Mouse (Mus musculus): Measurements from ENCODE around the gene Pla2g12a. TPM values are rescaled to one million over a fixed set of nuclear protein-coding genes. Genes with fewer than 3 reads are reported as not detected.

The Pla2g12a gene
- total RNA-seq, 2 experiments from 2014 or later: 58.3 to 84.7 TPM

DNA sequence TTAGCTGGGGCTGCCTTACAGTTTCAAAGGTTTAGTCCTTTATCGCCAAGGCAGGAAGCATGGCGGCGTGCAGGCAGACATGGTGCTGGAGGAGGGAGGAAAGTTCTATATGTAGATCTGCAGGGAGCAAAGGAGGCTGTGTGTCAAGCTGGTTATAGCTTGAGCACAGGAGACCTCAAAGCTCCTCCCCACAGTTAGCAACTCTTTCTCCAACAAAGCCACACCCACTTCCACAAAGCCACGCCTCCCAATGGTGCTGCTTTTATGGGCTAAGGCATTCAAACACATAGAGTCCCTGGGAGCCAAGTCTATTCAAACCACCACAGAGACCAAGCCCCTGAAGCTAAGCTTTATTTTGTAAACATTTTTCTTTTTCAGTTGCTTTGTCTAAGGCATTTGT lies 20.5 kb downstream of the Pla2g12a start:
- no peak for DNase-seq

DNA sequence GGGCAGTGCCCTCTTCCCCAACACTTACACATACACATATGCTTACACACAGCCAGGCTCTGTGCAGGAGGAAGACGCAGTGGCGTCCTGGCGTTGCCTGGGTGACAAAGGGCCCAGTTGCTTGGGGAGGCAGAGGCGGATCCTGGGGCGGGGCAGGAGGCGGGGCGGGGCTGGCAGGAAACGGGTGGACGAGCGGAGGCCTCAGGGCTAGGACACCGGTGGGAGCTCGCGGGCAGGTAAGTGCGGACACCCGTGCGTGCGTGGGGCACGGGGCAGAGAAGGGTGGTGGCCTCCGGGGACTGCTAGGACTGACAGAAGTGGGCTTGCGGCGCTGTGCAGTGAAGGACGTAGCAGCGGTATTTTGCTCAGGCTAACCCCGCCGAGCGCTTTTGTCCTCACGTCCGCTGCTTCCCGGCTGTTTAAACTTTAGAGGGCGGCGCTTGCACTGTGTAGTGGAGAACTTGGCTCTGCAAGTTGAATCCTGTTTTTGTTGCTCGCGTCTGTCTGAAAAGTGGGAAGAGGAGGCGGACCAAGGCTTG lies 22.9 kb downstream of the Pla2g12a start, which contains the start of gene Casp6:
Gene Casp6 (plus strand): TSS at position 155 of the 539 bp plus-strand sequence.
- peak; percentile 79 for DNase-seq

DNA sequence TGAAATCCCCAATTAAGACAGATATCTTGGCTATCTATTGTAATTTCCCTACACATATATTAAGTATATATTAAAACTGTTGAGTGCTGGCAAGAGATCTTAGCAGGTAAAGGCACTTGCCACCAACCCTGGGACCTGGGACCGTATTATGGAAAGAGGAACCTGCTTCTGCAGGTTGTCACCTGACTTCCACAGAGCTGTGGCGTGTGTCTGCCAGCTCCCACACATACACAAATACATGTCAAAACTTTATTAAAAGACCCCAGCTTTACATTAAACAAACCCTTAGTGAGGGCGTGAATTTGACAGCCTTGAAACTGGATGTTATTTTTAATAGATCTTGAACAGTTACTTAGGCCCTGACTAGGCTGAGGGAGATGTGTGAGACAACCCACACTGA lies 25.0 kb downstream of the Pla2g12a start:
- no peak for DNase-seq

DNA sequence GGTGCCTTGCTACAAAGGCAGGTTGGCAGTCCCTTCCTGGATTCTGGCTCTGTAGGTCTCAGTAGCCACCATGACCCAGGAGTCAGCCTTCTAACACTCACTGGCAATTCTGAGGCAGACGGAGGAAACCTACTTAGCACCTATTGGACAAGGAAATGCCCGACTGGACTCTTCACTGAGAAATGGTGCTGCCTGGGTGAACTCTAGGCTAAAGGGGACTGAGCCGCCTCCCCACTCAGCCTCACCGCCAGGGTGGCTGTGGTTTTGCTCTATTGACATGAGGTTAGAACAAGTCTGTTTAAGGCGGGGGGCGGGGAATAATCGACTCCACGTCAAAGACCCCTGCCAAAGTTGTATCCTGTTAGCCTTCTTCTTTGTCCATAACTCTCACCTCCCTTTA lies 25.5 kb downstream of the Pla2g12a start:
- no peak for DNase-seq

DNA sequence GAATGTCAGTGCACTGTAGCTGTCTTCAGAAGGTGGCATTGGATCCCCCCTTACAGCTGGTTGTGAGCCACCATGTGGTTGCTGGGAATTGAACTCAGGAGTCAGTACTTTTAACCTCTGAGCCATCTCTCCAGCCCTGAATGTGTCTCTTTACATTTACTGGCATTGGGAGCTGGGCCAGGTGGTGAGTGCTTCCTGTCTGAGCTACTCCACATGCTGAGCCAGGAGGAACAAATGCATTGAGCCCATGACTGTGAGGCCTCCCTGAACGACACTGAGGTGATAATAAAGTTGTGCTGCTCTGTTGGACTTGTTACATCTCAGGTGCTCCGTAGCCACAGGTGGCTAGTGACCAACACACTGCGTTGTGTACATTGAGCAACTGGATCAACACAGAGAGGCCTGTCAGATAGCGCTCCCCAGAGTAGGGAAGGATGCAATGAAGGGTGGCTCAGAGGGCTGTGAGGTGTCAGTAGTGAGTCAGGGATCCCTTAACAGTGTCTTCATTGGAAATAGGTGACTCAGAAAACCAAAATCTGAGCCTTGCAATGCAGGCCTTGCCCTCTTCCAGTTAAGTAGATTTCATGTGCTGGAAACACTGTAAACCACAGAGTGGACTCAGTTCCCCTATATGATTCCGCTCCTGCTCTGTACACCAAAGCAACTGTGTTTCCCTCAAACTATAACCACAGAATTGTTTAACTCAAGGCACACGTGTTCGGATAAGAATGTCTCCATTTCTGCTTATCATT lies 26.2 kb downstream of the Pla2g12a start:
- no peak for DNase-seq

DNA sequence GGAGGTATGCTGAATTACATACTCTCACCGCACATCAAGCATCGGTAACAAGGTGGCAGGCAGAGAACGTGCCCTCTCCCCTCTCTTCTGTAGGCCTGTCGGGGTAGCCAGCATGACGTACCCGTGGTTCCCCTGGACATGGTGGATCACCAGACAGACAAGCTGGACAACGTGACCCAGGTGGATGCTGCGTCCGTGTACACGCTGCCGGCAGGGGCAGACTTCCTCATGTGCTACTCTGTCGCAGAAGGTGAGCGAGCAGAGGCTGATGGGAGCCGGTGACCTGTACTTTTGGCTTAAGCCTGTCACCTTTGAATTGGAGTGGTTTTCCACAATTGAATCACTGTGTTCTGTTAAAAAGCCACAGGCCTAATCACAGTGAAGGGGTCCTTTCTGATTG lies 33.6 kb downstream of the Pla2g12a start:
- DNase-seq: no peak

DNA sequence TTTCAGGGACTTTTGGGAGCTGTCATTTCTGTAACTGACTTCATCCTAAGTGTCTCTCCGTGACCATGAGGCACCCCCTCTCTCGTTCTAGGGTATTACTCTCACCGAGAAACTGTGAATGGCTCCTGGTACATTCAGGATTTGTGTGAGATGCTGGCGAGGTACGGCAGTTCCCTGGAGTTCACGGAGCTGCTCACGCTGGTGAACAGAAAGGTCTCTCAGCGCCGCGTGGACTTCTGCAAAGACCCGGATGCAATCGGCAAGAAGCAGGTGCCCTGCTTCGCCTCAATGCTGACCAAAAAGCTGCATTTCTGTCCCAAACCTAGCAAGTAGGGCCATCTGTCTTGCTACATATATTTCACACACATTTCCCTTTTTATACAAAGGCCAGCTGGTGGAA lies 34.8 kb downstream of the Pla2g12a start:
- DNase-seq: no peak

DNA sequence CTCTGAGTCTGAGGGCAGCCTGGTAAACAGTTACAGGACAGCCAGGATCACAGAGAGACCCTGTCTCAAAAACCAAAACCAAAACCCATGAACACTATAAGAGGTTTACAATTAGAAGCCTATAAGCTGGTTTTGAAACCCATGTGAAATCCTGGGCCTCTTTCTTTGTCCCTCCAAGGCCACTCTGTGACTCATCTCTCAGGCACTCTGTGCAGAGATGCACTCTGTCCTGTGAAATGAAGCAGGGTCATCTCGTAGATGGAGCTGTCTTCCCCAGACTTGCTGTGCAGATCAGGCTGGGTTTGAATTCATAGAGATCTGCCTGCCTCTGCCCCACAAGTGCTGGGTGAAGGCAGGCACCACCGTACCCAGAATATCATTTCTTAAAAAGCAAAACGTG lies 39.0 kb downstream of the Pla2g12a start:
- no peak for DNase-seq

DNA sequence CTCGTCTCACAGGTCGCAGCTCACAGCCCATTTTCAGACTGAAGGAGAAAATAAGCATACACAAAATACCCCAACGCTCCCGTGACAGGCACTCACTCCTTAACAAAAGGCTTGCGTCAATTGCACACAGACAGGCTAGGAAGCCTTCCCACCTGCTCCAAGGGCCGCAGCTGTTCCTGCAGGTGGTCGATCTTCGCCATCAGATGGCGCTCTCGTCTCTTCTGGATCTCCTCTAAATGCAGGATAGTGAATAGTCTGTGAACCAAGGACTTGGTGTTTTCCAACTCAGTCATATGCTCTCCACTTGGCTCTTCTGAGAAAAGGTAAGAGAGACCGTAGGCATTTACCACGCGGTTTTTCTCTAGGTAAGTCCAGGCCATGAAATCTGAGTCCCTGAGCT lies 40.0 kb downstream of the Pla2g12a start:
- DNase-seq: no peak

DNA sequence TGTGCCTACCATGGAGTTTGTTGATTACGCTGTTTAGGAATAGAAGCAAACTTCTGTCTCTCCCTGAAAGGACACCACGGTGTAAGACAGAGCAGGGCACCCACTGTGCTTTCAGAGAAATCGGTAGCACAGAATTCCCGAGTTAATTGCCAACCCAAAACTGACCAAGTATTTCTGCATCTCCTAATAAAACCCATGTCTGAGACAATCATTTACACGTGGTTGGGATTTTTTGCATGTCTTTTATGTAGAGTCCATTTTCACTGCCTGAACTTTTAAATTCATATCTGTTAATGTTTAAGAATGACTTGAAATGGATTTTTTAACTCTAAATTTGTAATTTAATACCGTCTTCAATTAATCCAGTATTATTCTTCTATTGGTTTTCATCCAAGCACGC lies 45.2 kb downstream of the Pla2g12a start:
- DNase-seq: no peak

DNA sequence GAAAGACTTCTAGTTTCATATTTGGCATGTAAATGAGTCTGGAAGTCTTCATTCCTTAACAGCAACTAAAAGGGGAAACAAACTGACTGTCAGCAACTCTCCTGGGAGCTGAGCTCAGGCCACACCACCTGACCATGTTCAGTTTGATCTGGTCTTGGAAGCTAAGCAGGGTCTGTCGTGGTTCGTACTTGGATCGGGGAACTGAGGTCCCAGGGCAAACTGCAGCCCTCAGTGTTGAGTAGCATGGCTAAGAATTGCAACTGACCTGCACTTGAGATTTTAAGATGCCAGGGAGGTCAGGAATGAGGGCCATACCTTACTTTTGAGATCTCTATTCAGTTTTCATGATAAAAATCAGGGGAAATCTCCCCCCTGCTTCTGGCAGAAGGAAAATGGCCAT lies 47.5 kb downstream of the Pla2g12a start:
- DNase-seq: no peak

DNA sequence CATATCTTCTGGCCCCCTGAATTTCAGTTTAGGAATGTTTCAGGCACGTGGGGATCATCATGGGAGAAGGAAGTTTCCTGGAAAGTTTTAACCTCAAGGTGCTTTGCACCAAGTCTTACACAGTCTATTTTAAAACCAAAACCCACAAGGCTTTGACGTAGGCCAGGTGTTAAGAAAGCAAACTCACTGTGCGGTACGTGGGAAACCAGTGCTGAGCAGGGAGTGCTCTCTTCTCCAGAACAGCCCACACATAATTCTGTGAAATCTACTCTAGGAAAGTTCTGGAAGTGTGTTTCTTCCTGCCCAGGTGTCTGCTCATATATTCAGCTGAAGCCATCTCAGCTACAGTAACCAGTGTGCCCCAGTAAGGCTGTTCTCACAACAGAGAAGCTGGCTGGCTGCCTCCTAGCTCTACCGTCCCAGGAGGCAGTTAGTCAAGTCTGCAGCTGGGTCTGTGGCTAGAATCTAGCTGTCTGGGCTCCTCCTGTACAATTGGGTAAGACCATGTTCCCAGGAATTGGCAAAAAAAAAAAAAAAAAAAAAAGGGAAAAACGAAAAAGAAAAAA lies 51.9 kb downstream of the Pla2g12a start:
- peak; percentile 33 for DNase-seq

DNA sequence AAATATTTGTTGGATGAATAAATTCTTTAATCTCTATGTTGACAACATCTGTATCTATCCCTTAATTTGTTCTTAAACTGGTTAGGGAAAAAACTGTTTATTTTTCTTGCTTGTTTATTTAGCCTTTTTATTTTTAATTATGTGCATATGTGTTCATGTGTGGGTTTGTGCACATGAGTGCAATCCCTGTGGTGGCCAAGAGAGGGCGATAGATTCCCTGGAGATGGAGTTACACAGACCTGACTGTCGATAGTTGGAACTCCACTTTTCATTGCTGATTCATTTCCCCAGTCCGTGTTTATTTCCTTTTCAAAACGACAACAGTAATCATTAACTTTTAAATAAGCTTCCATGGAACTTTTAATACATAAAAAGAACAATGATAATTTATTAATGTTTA lies 54.0 kb downstream of the Pla2g12a start:
- no peak for DNase-seq

DNA sequence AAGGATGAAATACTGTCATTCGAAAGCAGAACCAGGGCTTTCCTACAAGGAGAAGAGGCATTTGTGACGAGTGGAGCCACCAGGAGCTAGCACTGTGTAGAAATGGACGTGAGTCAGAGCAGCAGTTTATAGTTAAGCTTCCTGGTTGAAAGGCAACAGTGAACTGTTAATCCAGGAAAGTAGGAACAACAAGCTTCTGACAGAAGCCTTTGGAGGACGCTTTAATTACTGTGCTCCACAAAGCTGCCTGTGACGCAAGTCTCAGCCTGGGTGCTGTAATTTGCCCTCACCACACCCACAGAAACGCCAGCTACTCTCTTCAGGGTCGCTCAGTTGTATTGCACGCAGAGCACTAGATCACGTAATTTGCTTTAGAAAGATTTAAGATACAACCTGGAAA lies 58.2 kb downstream of the Pla2g12a start:
- no peak for DNase-seq

DNA sequence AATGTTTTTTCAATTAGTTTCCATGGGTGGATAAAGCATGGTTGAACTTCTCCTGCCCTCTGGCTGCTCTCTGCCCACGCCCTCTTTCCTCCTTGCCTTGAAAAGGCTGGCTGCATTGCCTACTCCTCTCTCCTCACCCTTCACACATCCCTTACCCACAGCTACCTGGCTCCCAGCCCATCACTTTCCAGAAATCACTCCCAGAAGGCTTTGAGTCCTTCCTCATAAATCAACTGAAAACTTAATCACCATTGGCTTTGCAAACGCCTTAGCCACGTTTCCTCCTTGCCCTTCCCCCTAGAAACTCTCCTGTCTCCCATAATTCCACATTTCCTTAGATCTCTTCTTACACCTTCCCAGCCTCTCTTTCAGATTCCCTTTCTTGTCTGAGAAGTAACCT lies 59.4 kb downstream of the Pla2g12a start:
- no peak for DNase-seq

DNA sequence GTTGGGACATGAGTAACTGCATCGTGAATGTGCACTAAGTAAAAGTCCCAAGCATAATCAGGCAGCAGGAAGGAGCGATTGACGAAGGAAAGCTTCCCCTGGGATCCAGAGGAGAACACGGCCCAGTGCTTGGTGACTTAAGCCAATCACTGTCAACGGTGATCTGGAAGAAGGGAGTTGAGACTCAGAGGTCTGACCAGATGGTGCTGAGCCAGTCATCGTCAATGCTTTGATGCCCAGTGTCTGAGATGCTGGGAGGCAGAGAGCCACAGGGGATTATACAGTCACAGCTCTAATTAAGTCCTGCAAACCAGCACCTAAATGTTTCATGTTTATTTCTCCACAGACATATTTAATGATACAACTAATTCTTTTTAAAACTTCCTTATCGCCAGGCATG lies 60.7 kb downstream of the Pla2g12a start:
- DNase-seq: no peak

DNA sequence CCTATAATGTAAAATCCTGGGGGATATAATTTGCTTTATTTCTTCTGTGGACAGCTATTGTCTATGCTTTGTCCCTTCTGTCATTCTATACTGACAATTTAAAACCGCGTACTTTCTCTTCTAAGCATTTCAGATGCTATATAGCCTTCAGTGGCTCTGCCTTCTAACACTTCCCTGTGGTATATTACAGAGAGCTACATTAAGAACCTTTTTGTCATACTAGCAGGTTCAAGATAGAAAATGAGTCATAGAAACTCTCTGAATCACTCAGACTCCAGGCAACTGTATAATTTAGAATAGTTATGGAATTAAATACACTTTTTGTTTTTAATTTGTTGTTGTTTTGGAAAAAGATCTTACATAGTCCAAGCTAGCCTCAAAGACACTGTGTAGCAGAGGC lies 62.4 kb downstream of the Pla2g12a start:
- no peak for DNase-seq

DNA sequence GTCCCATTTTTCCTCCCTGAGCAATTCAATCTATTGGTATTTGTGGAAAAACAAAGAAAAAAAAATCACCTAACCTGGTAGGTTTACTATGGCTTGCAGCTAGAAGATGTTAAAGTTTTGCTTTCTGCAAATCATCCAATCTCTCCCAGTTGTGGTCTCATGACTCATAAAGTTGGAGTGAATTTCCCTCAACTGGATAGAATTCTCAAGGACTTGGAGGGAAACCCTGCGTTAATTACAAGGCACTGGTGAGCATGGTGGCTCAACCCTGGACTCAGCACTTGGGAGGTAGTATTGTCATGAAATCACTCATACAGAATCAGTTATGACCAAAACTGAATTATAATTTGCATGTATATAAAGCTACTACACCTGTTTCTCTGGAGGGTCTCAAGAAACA lies 62.9 kb downstream of the Pla2g12a start:
- no peak for DNase-seq

DNA sequence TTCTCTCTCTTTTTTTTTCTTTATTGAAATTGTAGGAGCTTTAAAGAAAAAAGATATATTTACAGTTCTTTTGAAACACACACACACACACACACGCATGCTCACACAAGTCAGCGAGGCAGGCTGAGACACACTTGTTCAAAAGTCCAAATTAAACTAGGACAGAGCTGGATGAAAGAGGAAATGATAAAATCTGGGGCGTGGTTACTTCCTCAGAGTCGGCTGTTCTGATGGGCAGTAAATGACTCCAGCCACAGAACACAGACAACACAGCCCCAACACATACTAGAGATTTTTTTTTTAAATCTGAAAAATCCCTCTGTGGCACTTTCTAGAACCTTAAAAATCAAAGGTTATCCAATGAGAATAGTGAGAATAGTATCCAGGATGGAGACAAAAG lies 65.4 kb downstream of the Pla2g12a start:
- DNase-seq: no peak

Other genes with a start within 250 kb of the Pla2g12a start
- gene Egf, start 123.3 kb upstream of the Pla2g12a start, total RNA-seq (2021): 10 to 100 TPM; 18.2 to 23.7 TPM
- not detected for gene Lrit3, start 74.6 kb upstream of the Pla2g12a start, total RNA-seq (2021)
- not detected for gene Rrh, start 56.0 kb upstream of the Pla2g12a start, total RNA-seq (2021)
- 10 to 100 TPM; 14.6 to 14.8 TPM for gene Gar1, start 47.2 kb upstream of the Pla2g12a start, total RNA-seq (2021)
- not detected for gene Cfi, start 42.7 kb upstream of the Pla2g12a start, total RNA-seq (2021)
- gene Casp6, start 22.8 kb downstream of the Pla2g12a start, total RNA-seq (2021): 1 to 10 TPM; 3.2 to 3.6 TPM
- gene Mcub, start 91.6 kb downstream of the Pla2g12a start, total RNA-seq (2021): 1 to 10 TPM; 1.0 to 1.4 TPM
- gene Sec24b, start 182.9 kb downstream of the Pla2g12a start, total RNA-seq (2021): 10 to 100 TPM; 19.8 to 20.3 TPM